Mouse (Mus musculus) small intestine, adult 2 months (tissue): ENCODE data around the gene Pkd2. TPM values are rescaled to one million over a fixed set of nuclear protein-coding genes. Genes with fewer than 3 reads are reported as not detected.

Experiments
- H3K27ac ChIP-seq: fragments of 200-500 bp; 2 replicates; pipeline ENCODE4 v1.5.1; 2012; ENCODE audit warnings: low read depth, low read length, control low read depth, inconsistent platforms; ENCODE audit not compliant: insufficient read depth
- H3K27me3 ChIP-seq: fragments of 200-500 bp; 2 replicates; pipeline ENCODE4 v1.6.1; 2012; ENCODE audit warnings: mild to moderate bottlenecking, moderate library complexity, low read length, inconsistent platforms; ENCODE audit not compliant: control insufficient read depth, insufficient read depth
- H3K36me3 ChIP-seq: fragments of 200-500 bp; 2 replicates; pipeline ENCODE4 v1.6.1; 2012; ENCODE audit warnings: mild to moderate bottlenecking, low read length, control low read depth, inconsistent platforms; ENCODE audit not compliant: control insufficient read depth, insufficient read depth
- H3K4me1 ChIP-seq: fragments of 200-500 bp; 2 replicates; pipeline ENCODE4 v1.6.1; 2012; ENCODE audit warnings: low read length, inconsistent platforms, mixed read lengths; ENCODE audit not compliant: control insufficient read depth, insufficient read depth, insufficient read length
- H3K4me3 ChIP-seq: fragments of 200-500 bp; 2 replicates; pipeline ENCODE4 v1.5.1; 2012; ENCODE audit warnings: low read depth, mild to moderate bottlenecking, control low read depth, inconsistent platforms, low read length, moderate library complexity
- CTCF ChIP-seq: fragments of 200-500 bp; IDR thresholded peaks from 2 replicates; pipeline ENCODE4 v1.5.1; 2012; ENCODE audit warnings: low read depth, mild to moderate bottlenecking, control low read depth, inconsistent platforms, low read length, moderate library complexity, mixed read lengths; ENCODE audit not compliant: insufficient replicate concordance, insufficient read length; ENCODE audit errors: extremely low read depth
- POLR2A ChIP-seq: fragments of 200-500 bp; IDR thresholded peaks from 2 replicates; pipeline ENCODE4 v1.6.1; 2012; ENCODE audit warnings: low read depth, mild to moderate bottlenecking, control low read depth, inconsistent platforms, low read length, moderate library complexity
- WGBS: fragments of 180-500 bp; shearing (Covaris S2); methylation state at CpG from one replicate; pipeline ENCODE4 v1.1.7; 2018; 5-methylcytosine and 5-hydroxymethylcytosine counted together
- polyA plus RNA-seq: library from polyadenylated mRNA; depleted of rRNA; stranded (reverse); fragments of >200 nt; gene quantifications from 2 replicates; pipeline ENCODE4 v1.2.3, GENCODE M21; 2012

The Pkd2 gene
- polyA plus RNA-seq, 1 experiment, result 6.1 TPM

DNA sequence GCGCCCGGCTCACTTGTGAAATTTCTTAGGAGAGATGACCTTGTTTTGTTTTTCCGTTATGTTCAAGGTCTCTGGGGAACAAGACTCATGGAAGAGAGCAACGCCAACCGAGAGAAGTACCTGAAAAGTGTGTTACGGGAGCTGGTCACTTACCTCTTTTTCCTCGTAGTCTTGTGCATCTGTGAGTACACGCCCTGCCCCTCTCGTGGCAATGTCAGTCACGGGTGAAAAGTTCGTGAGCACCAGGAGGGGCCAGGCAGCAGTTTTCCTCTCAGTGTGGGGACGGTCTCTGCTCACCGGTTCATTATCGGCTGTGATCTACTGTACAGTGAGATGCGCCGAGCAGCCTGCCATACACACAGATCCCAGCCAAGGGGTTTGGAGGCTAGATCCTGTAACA is 7.6 kb downstream of the Pkd2 start:
- peaks cover 6% of the 10 kb centered on the region for H3K36me3 ChIP-seq
- no peaks in the 10 kb centered on the region for H3K4me1 ChIP-seq
- no peak overlapping the region for H3K27ac ChIP-seq
- no peaks in the 10 kb centered on the region for H3K27me3 ChIP-seq
- 95% methylated on average over 16 of the region's 16 CpGs for WGBS
- H3K4me3 ChIP-seq, result no peak overlapping the region
- TF ChIP-seq CTCF (no peak), POLR2A (no peak)

DNA sequence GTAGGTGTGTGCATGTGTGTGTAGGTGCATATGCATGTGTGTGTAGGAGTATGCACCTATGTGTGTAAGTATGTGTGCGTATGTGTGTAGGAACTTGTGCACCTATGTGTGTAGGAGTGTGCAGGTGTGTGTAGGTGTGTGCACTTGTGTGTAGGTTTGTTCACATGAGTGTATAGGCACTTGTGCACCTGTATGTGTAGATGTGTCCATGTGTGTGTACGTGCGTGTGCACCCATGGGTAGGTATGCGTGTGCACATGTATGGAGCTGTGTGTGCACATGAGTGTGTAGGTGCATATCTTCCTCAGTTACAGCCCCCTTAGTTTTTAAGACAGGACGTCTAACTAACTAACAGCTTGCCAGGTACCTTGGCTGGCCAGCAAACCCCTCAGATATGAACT is 9.3 kb downstream of the Pkd2 start:
- no peak overlapping the region for H3K4me3 ChIP-seq
- WGBS, result 98% methylated on average over 5 of the region's 5 CpGs
- no peaks in the 10 kb centered on the region for H3K27me3 ChIP-seq
- peaks cover 6% of the 10 kb centered on the region for H3K36me3 ChIP-seq
- no peaks in the 10 kb centered on the region for H3K4me1 ChIP-seq
- no peak overlapping the region for H3K27ac ChIP-seq
- TF ChIP-seq POLR2A (no peak), CTCF (no peak)

DNA sequence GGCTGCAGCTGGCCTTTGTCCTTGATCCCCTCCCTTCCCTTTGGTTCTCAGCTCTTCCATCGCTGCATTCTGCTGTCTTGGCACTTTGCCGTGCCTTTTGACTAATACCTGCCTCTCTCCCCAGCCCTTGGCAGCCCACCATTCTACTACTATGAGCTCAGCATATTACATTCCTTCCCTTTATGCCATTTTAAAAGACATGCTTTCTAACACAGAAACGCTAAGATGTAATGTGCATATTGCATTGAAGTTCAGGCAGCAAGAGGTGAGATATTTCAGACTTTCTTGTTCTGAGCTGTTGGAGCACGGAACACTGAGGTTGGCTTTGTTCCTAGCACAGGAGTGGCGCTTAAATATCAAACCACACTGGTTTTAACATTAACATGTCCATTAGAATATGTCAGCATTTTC is 11.7 kb downstream of the Pkd2 start:
- peaks cover 5% of the 10 kb centered on the region for H3K36me3 ChIP-seq
- TF ChIP-seq POLR2A, result no peak
- no peak for TF ChIP-seq CTCF
- WGBS, result 79% methylated on average over 5 of the region's 5 CpGs
- no peak overlapping the region for H3K27ac ChIP-seq
- no peaks in the 10 kb centered on the region for H3K27me3 ChIP-seq
- H3K4me3 ChIP-seq, result no peak overlapping the region
- H3K4me1 ChIP-seq, result no peaks in the 10 kb centered on the region

DNA sequence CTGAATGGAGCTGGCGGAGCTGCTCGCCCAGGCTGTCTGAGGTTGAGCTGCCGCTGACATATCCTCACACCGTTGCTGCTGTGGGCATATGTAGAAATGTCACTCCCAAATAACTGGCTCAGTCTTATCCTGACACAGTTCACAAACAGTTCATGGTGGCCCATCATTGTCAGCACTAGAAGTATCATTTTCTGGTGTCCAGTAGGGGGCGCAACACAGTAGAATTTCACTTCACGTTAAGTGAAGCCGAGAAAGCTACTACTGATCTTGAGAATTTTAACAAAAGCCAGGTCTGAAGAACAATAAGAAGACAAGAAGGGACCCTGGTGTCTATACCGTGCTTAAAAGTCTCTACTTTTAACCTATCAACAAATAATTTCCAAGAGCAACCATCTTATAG is 13.1 kb downstream of the Pkd2 start:
- TF ChIP-seq POLR2A (no peak), CTCF (no peak)
- 96% methylated on average over 8 of the region's 8 CpGs for WGBS

DNA sequence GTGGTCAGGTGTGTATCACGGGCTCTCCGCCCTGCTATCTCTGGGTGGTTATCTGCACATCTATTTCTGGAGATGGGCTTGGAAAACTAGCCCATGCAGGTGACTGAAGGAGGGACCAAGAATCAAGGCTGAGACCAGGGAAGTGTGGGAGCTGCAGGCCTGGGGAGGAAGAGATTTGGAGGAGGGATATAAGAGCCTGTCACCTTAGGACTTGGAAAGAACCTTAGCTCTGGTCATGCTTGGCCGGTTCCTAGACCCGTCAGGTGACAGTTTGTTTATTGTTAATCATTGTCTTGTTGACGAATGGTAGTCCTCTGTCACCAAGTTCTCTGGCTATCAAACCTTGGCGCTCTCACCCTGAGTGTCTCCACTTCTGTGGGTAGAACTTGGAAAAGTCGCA is 21.1 kb downstream of the Pkd2 start:
- no peak for TF ChIP-seq CTCF
- no peak for TF ChIP-seq POLR2A
- Histone ChIP-seq H3K36me3 (peaks cover 15% of the 10 kb centered on the region), H3K27ac (no peak overlapping the region), H3K4me1 (no peaks in the 10 kb centered on the region), H3K4me3 (no peak overlapping the region), H3K27me3 (no peaks in the 10 kb centered on the region)
- WGBS, result 79% methylated on average over 7 of the region's 7 CpGs

More for the DNA sequence above, 13.1 kb downstream of the Pkd2 start:
- no peak overlapping the region for H3K27ac ChIP-seq
- peaks cover 7% of the 10 kb centered on the region for H3K36me3 ChIP-seq
- H3K27me3 ChIP-seq, result no peaks in the 10 kb centered on the region
- H3K4me1 ChIP-seq, result no peaks in the 10 kb centered on the region
- H3K4me3 ChIP-seq, result no peak overlapping the region

DNA sequence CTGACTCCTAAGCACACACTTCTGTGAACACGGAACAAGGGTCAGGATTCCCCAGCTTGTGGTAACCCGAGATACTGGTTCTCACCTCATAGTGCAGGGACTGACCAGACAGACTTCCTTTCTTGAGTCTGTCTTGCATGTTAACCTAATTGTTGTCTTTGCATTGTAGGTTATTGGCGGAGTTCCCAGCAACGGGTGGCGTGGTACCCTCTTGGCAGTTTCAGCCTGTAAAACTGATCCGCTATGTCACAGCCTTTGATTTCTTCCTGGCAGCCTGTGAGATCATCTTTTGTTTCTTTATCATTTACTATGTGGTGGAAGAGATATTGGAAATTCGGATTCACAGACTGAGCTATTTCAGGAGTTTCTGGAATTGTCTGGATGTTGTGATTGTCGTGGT is 23.6 kb downstream of the Pkd2 start:
- peaks cover 12% of the 10 kb centered on the region for H3K36me3 ChIP-seq
- no peak overlapping the region for H3K27ac ChIP-seq
- no peak for TF ChIP-seq POLR2A
- no peak for TF ChIP-seq CTCF
- H3K4me3 ChIP-seq, result no peak overlapping the region
- no peaks in the 10 kb centered on the region for H3K27me3 ChIP-seq
- WGBS, result 78% methylated on average over 8 of the region's 8 CpGs
- H3K4me1 ChIP-seq, result no peaks in the 10 kb centered on the region

DNA sequence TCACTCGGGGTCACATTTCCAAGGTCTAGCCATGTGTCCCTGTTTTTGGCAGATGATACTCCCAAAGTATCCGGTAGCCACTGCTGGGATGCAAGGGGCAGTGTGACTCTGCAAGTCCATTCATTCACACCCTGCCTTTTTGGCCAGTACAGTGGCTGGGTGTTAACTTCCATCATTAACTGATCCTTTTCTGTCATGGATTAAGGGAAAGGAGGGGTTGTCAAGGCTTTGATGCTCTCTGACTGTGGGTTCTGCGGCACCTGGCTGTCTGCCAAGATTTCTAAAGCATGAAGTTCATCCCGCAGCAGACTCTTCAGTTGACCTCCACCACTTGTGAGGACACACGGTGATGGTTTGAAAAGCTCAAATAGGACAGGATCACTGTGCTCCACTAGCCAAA is 32.3 kb downstream of the Pkd2 start:
- no peak overlapping the region for H3K27ac ChIP-seq
- H3K27me3 ChIP-seq, result no peaks in the 10 kb centered on the region
- peaks cover 19% of the 10 kb centered on the region for H3K36me3 ChIP-seq
- WGBS, result 56% methylated on average over 5 of the region's 5 CpGs
- TF ChIP-seq CTCF (no peak), POLR2A (no peak)
- H3K4me3 ChIP-seq, result no peak overlapping the region
- H3K4me1 ChIP-seq, result no peaks in the 10 kb centered on the region

DNA sequence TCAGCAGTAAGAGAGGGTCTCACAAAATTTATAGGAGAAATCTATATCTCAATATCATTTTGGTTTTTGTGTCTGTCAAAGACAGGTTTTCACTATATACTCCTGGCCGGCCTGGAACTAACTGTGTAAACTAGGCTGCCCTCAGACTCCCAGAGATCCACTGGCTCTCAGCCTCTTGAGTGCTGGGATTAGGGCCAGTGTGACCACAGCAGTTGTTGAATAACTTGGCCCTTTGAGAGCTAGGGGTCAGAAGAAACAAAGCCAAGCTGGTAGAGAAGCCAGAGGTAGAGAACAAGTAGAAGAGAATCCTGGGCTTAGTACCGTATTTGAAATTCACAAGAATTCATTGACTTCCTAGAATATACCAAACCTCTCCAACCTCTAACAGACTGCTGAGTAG is 45.6 kb downstream of the Pkd2 start:
- no peaks in the 10 kb centered on the region for H3K4me1 ChIP-seq
- H3K27me3 ChIP-seq, result no peaks in the 10 kb centered on the region
- WGBS, result 92% methylated on average over 2 of the region's 2 CpGs
- H3K4me3 ChIP-seq, result no peak overlapping the region
- H3K27ac ChIP-seq, result no peak overlapping the region
- TF ChIP-seq POLR2A, result no peak
- peaks cover 14% of the 10 kb centered on the region for H3K36me3 ChIP-seq
